Mouse (Mus musculus): Measurements from ENCODE around the gene Slc2a12.

GRCm38 (mm10) chr10:22720781-22721529 is 76.1 kb downstream of the Slc2a12 start:
- TF ChIP-seq GATA1 (IDR thresholded peaks at IDR 0.05; ENCODE audit: low read length): no peak
- TF ChIP-seq TAL1 (IDR thresholded peaks at IDR 0.05; ENCODE audit: low read length): no peak
